Comparison of ENCODE assay signal across 15 mouse cellular contexts in genomic region chr3:22025615-22026014, GRCm38 (mm10).
"Had no signal": no experiment of that assay in that cellular context is flagged by ENCODE, and none has a peak within 500 bp of the region (broad histone marks: within the 10 kb centered on the region; RNA-seq: fewer than 3 reads in every experiment).

No protein-coding gene starts in this region.

- H3K9ac ChIP-seq: limb, embryonic 13.5 days; liver, embryonic 15.5 days; stomach, embryonic 15.5 days had no signal

- H3K36me3 ChIP-seq: limb, embryonic 13.5 days; liver, embryonic 15.5 days; stomach, embryonic 15.5 days had no signal

- H3K27me3 ChIP-seq: limb, embryonic 13.5 days; liver, embryonic 15.5 days; stomach, embryonic 15.5 days had no signal

- H3K9me3 ChIP-seq: limb, embryonic 13.5 days; liver, embryonic 15.5 days; stomach, embryonic 15.5 days had no signal

- ATAC-seq: lung, postnatal 0 days had no signal

- H3K4me2 ChIP-seq: limb, embryonic 13.5 days; liver, embryonic 11.5 days; liver, embryonic 15.5 days; stomach, embryonic 15.5 days had no signal

- H3K4me1 ChIP-seq: stomach, embryonic 15.5 days had no signal

- H3K27ac ChIP-seq: left cerebral cortex, adult 2 months; limb, embryonic 13.5 days; liver, embryonic 15.5 days; stomach, embryonic 15.5 days had no signal

- DNase-seq: kidney, adult 9 months; kidney, postnatal 25 days; lung, adult 2 months; lung, postnatal 36 days; midbrain, embryonic 14.5 days; retina, postnatal 1 day; right cerebral cortex, postnatal 14 days; thymus, postnatal 36 days had no signal

- H3K4me3 ChIP-seq: left cerebral cortex, adult 2 months; limb, embryonic 13.5 days; liver, embryonic 15.5 days; myocyte; stomach, embryonic 15.5 days had no signal
